Mouse (Mus musculus): ENCODE measurements around the gene Wdr26.

The Wdr26 gene

DNA sequence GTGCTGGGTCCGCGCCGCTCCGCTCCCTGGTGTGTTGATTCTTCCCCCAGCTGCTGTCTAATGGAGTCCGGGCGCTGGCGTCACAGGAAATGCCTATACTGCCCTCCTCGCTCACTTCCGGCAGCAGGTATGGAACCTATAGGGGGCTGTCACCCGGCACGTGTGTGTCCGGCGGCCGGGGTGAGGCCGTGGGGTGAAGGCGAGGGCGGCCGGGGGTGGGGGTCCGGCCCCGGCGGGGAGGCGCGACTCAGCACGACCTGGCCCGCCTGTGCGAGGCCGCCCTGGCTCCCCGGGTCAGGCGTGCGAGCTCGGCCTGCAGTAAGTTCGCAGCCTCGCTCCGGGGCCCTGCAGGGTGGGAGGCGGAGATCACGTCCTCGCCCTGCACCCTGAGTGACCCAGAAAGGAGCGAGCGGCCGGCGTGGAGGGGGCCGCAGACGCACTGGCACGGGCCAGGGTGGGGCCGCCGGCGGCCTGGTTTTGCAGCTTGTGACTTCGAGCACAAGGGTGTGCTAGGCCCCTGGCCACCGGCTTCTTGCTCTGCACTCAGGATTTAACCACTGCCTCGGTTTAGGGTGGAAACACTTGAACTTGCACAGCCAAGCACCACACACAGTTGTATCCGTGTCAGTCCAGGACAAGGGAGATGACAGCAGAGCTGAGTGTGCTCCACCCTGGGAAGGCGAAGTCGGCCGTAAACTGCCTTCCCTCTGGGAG is at the start of gene Wdr26:
Wdr26 (minus strand) TSS at position 82 of the 714 bp plus-strand sequence.
- peak; percentile 76 to 78 for DNase-seq

DNA sequence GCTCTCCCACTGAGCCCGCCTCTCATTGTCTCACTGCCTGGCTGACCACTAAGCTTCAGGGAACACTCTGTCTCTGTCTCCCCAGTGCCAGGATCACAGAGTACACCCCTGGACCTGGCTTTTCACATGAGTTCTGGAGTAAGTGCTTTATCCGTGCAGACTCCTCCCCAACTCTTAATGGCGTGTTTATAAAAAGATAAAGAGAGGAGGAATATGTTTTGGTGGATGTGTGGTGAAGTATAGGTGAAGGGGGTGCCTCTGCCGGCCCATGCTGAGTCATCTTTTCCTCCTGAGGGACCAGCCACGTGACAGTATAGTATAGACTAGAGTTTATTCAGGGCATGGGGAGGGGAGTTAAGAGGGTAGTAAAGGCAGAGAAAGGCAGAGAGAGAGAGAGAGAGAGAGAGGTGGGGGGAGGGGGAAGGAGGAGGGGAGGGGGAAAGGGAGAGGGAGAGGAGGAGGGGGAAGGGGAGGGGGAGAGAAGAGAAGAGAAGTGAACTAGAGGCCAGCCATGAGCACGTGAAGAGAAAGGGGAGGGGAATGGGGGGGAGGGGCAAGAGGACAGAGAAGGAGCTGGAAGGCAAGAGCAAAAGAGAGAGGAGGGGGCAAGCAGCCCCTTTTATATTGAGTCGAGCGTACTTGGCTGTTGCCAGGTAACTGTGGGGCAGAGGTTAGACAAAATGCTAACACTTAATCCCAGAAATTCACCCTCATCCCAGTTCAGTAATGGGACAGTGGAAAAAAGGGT is 49.3 kb upstream of the Wdr26 start:
- no peak for DNase-seq

DNA sequence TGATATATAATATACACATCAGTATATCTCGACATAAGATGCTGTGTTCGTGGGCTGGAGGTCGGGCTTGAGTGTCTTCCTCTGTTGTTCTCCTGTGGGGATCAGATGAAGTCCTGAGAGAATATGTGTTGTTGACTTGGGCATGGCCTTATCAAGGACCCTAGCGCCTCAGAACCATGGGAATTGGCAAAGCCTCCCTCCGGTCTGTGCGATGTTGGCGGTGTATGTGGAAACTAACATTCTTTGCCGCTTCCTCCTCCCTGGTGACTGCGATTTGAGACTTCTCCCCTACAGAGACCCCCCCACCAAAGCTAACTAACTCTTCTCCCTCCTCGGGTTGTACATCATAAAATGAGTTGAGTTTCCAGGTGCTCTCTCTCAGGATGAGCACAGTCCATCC is 48.6 kb upstream of the Wdr26 start:
- DNase-seq = no peak

DNA sequence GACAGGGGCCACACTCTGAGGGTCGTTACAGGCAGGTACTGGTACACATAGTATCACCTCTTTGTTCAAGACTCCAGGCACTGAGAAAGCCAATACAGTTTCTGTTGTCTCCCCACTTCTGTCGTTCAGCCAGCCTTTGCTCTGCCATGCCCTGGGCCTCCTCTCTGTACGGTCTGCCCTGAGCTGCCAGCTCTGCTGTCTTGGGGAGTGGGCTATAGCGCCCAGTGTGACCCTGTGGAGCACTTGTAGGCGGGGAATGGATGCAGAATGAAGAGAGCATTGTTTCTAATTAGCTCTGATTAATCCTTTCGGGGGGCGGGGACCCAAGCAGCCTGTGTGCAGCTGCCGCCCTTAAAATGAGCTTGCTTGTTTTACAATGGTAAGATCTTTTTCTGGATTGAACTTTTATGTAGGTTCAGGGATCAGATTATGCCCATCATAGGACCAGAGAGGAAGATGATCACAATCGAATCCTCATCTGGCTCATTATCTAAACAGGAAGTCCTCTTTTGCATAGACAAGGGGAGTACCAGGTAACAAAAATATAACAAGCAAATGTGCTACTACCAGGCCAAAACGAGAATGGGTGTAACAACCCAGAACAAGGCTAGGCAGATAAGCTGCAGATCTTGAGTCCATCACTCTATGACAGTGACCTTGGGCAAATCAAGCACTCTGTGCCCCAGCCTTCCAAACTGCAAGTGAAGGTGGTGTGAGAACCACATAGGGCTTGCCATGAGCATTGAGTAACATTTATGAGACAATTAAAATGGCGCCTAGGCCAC is 48.0 kb upstream of the Wdr26 start:
- no peak for DNase-seq

DNA sequence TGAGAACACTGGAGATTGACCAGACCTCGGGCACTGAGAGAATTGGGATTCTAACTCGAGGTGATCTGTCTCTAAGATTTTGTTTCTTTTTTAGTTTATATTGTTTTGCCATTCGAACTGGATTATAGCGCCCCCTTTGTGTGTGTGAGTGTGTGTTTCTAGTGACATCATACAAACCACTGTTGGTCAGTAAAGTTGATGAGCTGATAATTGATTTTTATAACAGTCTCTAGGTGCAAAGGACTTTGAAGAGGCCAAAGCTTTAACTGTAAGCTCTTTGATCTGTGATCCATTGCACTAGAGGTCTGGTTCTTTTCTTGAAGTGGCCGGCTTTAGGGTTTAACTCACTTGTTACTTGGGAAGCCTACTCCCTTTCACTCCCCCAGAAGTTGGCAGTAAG is 47.3 kb upstream of the Wdr26 start:
- no peak for DNase-seq

DNA sequence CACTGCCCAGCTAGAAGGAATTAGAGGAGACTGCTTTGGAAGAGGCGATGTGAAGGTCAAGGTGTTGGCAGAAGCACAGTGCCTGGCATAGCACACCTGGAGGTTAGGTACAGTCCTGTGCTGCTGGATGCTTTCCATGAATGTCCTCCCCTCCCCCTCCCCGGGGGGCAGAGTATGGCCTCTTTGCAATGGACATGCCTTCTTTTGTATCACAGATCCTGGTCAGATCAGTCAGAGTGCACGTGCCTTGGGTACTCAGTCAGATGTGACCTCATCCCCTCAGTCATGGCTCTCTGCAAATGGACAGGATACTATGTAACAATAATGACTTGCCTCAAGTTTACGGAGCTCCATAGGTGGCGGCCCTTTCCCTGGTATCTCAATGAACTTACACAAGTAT is 46.8 kb upstream of the Wdr26 start:
- no peak for DNase-seq

DNA sequence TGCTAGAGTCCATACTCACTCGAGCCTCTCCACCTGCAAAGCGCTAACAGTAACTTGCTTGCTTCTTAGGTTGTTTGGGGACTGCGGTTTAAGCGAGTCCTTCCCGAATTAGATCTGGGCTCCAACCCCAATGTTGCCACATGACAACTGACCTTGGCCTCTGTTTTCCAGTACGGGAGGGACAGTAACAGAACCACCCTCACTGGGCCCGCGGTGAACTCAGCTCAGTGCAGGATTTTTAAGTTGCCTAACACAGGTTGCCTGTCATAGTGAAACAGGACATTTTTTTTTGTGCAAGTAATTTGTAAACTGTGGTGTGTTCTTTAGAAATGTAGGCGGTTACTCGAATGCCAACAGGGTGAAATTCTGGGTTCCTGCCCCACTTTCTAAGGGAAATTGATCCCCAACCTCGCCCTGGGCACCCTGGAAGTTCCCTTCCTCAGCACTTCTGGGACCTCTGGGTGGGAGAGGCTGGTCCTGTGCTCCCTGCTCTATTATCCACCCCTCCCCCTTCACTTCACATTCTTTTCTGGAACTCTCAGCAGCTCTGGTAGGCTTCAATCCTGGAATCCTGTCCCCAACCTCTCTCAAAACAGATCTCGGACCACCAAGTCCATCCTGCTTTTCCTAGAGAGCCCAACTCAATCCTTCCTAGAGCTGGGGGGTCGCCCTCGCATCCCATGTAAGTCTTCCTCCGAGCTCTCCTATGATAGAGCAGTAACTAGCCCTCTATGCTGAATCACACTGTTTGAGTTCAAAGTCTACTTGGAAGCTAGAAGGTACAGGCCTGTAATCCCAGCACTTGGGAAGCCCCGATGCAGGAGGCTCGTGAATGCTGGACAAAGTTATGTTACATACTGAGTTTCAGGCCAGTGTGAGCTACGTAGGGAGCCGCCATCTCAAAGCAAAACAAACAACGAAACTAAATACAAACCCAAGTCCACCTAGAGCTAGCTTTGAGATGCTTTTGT is 46.1 kb upstream of the Wdr26 start:
- no peak for DNase-seq

DNA sequence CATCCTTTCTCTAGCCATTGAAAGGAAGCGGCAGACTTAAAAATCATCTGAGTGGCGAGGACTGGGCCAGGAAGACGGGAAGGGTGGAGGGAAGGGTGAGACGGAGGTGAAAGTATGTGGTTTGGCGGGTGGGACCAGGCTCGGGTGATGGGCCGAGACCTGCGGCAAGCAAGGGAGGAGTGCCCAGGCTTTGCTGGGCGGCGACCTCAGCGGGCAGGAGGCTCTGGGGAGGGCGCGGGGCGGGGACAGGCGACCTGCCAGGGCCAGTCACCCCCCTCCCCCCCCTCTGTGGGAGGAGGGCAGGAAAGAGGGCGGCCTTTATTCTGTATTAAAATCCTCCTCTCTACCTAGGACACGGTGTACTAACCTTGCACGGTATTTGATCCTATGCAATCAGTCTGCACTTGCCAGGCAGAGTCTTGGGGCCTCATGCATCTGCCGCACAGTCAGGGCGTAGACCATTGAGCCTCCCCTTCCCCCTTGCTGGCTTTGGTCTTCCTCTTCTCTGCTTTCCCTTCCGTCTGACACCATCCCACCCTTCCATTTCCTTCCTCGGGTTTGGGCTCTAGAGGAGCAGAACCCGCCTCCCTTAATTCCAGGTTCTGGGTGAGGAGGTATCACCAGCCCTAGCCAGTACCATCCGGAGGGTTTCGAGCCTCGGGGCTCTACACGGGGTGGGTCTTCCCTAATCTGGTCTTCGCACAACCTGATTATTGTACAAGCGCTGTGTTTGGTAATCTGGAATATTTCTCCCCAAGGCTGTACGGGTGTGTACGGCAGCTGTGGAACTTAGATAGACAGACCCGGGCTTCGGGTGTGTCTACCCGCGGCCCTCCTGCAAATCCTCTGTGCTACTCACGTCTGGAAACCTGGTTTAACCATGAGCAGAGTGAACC is 45.1 kb upstream of the Wdr26 start:
- peak; percentile 80 to 89 for DNase-seq

DNA sequence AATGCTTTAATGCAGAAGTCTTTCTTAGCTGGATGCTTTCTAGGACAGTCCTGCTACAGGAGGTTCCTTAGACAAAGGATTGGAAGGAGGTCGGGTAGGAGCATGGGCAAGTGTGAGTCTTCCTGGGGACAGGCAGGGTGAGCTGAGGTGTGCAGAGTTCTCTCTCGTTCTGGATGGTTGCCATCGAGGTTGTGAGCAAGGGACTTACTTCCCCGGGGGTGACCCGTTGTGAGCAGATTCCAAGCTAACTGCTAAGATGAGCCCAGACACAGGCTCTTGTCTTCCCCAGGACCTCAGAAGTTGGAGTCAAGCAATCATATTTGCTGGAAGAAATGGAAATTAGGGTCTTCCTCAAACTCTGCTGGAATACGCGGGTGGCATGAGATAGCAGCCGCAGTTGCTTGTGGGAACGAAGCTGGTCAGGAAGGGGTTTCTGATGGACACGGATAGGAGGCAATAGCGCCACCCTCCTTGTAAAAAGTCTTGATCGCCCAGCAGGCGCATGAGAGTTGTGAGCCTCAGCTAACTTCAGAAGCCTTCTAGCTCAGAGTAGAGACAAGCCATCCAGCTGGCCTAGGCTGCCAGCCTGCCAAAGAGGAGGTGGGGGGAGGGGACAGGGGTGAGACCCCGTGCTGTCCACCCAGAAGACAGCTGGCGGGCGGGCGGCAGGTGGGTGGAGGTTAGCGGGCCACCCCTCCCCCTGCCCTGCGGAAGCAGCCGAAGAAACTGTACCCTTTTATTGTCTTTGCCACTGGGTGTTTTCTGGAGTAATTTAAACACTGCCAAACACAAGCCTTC is 44.3 kb upstream of the Wdr26 start:
- peak; percentile 55 to 56 for DNase-seq

DNA sequence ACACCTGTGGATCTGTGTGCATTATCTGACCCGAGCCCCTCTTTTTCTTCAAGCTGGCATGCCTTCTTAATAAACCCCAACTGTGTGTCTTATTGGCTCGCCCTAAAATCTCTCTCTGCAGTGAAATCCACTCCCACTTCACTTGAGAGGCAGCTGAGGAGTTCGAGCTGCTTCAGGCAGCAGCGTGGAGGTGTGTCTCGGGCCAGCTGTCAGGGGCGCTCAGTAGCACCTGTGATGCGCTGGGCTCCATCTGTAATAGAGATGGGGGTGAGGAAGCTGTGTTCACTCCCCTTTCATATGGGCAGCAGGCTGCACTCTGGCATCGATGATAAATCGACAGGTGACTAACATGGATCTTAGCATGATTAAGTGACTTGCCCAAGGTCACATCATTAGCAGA is 43.6 kb upstream of the Wdr26 start:
- DNase-seq = no peak

DNA sequence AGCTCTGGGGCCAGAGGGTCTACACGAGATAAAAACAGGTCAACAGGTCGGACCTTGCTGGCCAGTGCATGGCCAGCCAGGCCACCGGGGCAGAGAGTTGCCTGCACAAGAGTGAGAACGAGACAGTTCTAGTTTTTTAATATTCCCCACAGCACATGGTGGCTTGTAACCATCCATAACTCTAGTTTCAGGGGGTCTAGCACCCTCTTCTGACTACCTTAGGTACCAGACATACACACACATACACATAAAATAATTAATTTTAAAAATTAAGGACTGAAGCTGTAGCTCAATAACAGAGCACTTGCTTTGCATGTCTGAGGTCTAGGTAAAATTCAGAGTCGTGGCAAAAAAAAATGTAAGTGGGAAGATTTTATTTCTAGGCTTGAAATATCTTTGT is 39.8 kb upstream of the Wdr26 start:
- no peak for DNase-seq

DNA sequence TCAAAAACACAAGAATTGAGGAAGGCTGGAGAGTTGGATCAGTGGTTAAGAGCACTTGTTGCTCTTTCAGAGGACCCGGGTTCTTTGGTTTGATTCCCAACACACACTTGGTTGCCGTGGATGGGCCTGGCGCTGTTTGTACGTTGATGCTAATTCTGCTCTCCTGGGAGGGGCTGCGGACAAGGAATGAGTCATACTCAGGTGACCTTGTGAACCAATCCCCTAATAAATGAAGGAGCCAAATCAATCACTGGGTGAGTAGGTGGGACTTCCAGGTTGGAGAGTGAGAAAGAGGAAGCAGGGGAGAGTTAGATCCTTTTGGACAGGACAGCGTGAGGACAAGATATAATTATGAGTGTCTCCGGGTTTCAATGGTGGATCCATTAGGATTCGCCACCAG is 39.2 kb upstream of the Wdr26 start:
- DNase-seq = no peak

DNA sequence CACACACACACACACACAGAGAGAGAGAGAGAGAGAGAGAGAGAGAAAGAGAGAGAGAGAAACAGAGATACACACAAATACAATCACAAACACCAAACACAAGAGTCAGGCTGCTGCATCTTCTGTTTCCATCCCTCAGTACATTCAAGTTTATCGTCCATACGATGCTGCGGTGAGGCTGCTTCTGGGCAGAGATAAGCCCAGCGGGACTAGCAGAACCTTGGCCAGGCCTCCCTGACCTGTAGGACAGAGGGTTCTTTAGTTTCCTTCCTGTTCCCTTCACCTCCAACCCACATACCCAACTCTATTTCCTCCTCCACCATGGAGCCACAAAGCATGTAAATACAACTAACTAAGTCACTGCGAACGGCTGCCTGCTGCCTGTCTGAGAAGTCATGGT is 37.7 kb upstream of the Wdr26 start:
- DNase-seq = no peak

DNA sequence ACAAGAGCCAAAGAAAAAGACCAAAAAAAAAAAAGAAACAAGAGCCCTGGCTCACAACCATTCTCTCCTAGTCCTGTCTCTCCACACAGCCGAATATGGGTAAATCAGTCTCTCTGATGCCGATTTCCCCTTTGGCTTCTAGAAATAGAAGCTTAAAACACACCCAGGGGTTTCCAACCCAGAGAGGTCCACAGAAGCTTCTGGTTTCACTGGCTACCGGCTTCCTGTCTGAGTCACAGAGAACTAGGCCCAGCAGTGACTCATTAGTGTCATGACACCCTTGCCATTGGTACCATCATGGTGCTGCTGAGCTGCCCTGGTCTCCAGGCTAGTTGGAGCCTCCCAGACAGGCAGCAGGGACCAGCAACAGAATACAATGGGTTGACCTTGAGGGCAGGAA is 35.4 kb upstream of the Wdr26 start:
- DNase-seq = peak in 1 of 2 experiments; percentile 26

DNA sequence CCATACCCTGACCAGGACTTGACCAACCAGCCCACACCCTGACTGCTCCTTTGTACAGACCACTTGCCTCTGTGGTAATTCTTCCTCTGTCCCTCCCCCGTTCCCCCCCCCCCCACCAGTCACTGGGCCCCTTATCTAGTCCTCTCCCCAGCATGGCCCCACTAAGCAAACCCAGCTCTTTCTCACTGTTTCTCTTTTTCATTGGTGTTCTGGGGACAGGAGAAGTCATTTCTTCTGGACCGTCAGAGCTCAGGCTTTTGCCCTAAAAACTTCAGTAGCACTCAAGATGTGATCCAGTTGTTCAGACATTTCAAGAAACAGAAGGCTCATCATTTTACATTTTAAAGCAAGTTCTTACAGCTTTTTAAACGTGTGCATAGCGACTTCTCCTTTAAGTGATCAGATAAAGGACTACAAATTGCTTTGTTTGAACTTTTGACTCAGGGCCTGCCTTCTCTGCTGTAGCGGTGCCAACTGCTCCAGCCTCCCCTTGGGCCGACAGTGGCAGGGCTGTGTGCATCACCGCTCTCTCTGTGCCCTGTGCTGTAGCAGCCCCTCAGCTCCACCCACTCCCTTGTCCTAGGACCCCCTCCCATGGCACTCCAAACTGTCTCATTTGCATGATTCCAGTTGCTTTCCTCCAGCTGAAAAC is 34.8 kb upstream of the Wdr26 start:
- peak in 1 of 2 experiments; percentile 19 for DNase-seq

DNA sequence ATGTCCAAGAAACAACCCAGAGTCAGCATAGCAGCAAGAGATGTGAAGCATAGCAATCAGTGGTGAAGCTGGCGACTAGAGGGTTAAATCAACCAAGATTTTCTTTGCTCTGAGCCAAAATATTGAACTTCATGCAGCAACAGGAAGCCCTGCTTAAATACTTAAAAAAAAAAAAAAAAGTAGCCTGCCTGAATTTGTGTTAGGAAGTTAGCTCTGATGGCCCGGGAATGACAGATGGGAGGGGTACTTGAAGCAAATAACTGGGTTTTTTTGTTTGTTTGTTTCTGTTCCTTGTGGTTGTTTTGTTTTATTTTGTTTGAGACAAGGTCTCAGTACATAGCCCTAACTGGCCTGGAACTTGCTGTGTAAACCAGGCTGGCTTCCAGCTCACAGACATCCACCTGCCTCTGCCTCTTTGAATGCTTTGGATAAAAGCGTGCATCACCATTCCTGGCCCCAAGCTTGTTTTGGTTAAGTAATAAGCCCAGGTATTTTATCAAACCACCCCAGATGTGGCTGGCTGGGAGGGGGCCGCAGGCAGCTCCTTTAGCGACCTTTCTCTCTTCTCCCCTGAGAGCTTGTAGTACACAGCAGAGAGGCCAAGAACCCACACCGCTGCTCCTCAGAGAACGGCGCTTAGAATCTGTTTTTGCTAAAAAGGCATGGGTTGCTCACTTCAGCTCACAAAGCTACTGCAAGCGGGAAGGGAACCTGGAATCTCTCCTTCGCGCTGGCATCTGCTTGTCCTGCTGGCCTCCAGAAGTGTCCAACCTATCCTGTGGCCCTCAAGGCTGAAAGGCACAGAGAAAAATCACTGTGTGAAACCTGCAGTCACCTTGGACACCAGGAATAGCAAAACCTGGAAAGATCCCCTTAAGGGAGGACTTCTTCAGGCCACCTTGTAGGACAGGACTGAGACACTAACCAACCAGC is 34.0 kb upstream of the Wdr26 start:
- peak in 1 of 2 experiments; percentile 20 for DNase-seq

DNA sequence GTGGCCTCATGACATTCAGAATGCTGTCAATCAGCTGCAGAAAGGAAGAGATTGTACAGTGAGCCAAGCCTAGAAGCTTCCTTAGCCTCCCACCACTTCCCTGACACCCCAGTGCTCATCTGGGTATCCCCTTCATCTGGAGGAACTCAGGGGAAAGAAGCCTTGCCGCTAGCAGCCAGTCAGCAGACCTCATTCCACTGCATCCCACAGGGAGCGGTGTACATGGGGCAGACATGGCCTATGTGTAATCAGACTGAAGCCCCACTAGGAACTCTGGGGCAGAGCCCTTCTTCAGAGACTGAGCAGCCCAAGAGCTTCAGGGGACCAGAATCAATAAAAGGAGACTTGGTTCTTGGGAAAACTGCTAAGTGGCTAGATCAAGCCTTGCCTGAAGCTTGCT is 33.3 kb upstream of the Wdr26 start:
- peak in 1 of 2 experiments; percentile 4 for DNase-seq

DNA sequence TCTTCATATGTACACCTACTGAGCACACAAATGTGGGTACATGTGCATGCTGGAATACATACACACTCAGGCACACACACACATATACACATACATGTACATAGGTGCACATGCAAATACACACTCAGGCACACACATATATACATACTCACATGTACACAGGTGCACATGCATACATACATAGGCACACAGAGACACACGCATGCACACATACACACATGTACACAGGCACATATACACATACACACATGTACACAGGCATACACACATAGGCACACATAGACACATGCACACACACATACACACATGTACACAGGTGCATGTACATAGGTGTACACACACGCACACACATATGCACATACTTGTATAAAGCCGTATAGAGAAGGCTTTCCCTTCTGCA is 29.4 kb upstream of the Wdr26 start:
- no peak for DNase-seq

DNA sequence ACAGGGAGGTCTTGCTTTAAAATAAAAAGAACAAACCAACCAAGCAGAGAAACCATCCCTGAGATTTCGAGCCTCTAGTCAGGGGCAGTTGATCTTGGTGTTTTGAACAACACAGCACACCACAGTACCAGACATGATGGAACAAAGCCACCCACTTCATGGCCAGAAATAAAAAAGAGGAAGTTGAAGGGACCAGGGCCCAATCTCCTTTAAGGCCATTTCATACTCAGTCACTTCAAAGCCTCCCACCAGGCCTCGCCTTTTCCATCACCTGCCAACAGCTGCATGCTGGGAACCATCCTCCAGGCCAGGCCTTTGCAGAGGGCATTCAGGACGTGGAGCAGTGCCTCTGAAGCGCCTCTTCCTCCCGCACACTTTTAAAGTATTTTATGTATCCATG is 25.5 kb upstream of the Wdr26 start:
- DNase-seq = peak; percentile 48 to 53

Data from spleen, adult 18-20 months (tissue).